Mouse (Mus musculus): ENCODE data around the gene Grin2a.

DNA sequence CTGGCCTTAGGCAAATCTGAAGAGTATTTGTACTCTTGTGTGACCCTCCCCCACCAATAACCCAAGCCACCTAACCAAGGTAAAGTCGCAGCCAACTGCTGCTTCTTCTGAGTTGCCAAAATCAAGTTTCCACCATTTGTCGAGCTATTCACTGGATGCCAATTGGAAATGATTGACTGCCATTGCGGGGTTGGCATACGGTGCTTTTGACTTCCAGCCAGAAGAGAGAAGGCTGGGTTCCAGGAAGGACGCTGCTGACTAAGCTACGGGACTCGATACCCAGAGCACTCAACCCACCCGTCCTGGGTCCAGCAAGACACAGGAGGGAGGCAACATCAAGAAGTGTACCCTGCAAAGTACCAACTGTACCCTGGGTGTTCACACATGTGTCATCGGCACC is 242.3 kb downstream of the Grin2a start:
- no peak for TF ChIP-seq CTCF (IDR thresholded peaks at IDR 0.05; ENCODE audit: extremely low read depth, insufficient read depth, insufficient read length, insufficient replicate concordance)
- TF ChIP-seq POLR2A (IDR thresholded peaks at IDR 0.05; ENCODE audit: low read depth, low read length) = no peak
